Mouse (Mus musculus) ES-CJ7 (cell line): ENCODE data around the gene Fhit.
A peak's percentile ranks its signal among the peaks of the same experiment; 100 is the strongest.

ENCODE experiments used
- DNase-seq: peaks from one replicate; pipeline ENCODE4 v3.0.0; 2011; ENCODE audit warnings: low read depth, low spot score

Gene Fhit

GRCm38 (mm10) chr14:9613126-9613525, 1548.7 kb downstream of the Fhit start:
- peak; percentile 5 for DNase-seq

GRCm38 (mm10) chr14:9609120-9609519, 1552.7 kb downstream of the Fhit start:
- no peak for DNase-seq

GRCm38 (mm10) chr14:9606584-9607377, 1555.1 kb downstream of the Fhit start:
- DNase-seq: no peak

GRCm38 (mm10) chr14:9600271-9600670, 1561.6 kb downstream of the Fhit start:
- DNase-seq: no peak

GRCm38 (mm10) chr14:9597460-9597977, 1564.3 kb downstream of the Fhit start:
- DNase-seq: no peak

GRCm38 (mm10) chr14:9589121-9589520, 1572.7 kb downstream of the Fhit start:
- no peak for DNase-seq

- DNase-seq: no peak
Measured at GRCm38 (mm10) chr14:9587900-9588299, 1573.9 kb downstream of the Fhit start.

- DNase-seq: no peak
Measured at GRCm38 (mm10) chr14:9583227-9584155, 1578.3 kb downstream of the Fhit start.

GRCm38 (mm10) chr14:9556333-9556732, 1605.5 kb downstream of the Fhit start:
- no peak for DNase-seq

GRCm38 (mm10) chr14:9555807-9556206, 1606.0 kb downstream of the Fhit start:
- no peak for DNase-seq

GRCm38 (mm10) chr14:9552149-9552548, 1609.7 kb downstream of the Fhit start:
- DNase-seq: no peak

GRCm38 (mm10) chr14:9547952-9548351, 1613.9 kb downstream of the Fhit start:
- no peak for DNase-seq

- DNase-seq: no peak
Measured at GRCm38 (mm10) chr14:9544364-9544763, 1617.5 kb downstream of the Fhit start.

GRCm38 (mm10) chr14:9535491-9535890, 1626.3 kb downstream of the Fhit start:
- DNase-seq: peak; percentile 8

GRCm38 (mm10) chr14:9529247-9529646, 1632.6 kb downstream of the Fhit start:
- no peak for DNase-seq

GRCm38 (mm10) chr14:9526136-9526535, 1635.7 kb downstream of the Fhit start:
- DNase-seq: no peak

- DNase-seq: no peak
Measured at GRCm38 (mm10) chr14:9517651-9518050, 1644.2 kb downstream of the Fhit start.

GRCm38 (mm10) chr14:9509678-9510077, 1652.2 kb downstream of the Fhit start:
- DNase-seq: no peak
